In genomic region chr9:34488267-34488666, GRCm38 (mm10) we compare ENCODE assay signal across 8 mouse cellular contexts. TPM values are rescaled to one million over a fixed set of nuclear protein-coding genes. Genes with fewer than 3 reads are reported as not detected.
DNase-seq lines count a peak whose midpoint lies in the region; ATAC-seq and TF ChIP-seq lines count a peak whose summit lies in the region.

No protein-coding gene starts in this region.

- peak overlapping the region; percentile 68 for H3K9ac ChIP-seq in embryonic facial prominence, embryonic 14.5 days (ENCODE audit: low read depth, low read length)
- peak overlapping the region; percentile 50 for H3K9ac ChIP-seq in intestine, embryonic 15.5 days
- peak overlapping the region; percentile 77 for H3K9ac ChIP-seq in neural tube, embryonic 13.5 days

- 0 out of 2 replicates have a peak, but pooled peaks cover 5% of the 10 kb centered on the region for H3K4me1 ChIP-seq in embryonic facial prominence, embryonic 14.5 days (ENCODE audit: control insufficient read depth, insufficient read depth, low read length)
- H3K4me1 ChIP-seq in intestine, embryonic 15.5 days (replicated peaks), result peaks cover 11% of the 10 kb centered on the region; the same call in 1 of the 2 replicates
- peaks cover 66% of the 10 kb centered on the region for H3K4me1 ChIP-seq in neural tube, embryonic 13.5 days (replicated peaks)

- WGBS in embryonic facial prominence, embryonic 14.5 days, result 0% methylated on average over 9 of the region's 9 CpGs
- 2% methylated on average over 9 of the region's 9 CpGs for whole genome bisulfite sequencing in intestine, embryonic 15.5 days
- WGBS in neural tube, embryonic 13.5 days, result under 1% methylated on average over 9 of the region's 9 CpGs

- no peak for TF ChIP-seq CTCF in left cerebral cortex, adult 2 months (IDR thresholded peaks at IDR 0.05)

- intact Hi-C loops in left cerebral cortex, adult 2 months (cut with DNase I), result loop anchor here (5.0 to 10.0 kb wide), 4 partner anchors 76 to 633 kb away; no protein-coding TSS in a partner anchor
- intact Hi-C loops in left cerebral cortex, postnatal 25 days (cut with DNase I), result loop anchor here (5.0 to 10.0 kb wide), 2 partner anchors 76 to 663 kb away; no protein-coding TSS in a partner anchor

- peak overlapping the region; percentile 83 for H3K27ac ChIP-seq in left cerebral cortex, adult 2 months
- no peak overlapping the region for H3K27ac ChIP-seq in embryonic facial prominence, embryonic 14.5 days (replicated peaks; ENCODE audit: low read depth, low read length)
- no peak overlapping the region for H3K27ac ChIP-seq in intestine, embryonic 15.5 days
- H3K27ac ChIP-seq in neural tube, embryonic 13.5 days (replicated peaks), result peak overlapping the region; percentile 72

- peak overlapping the region; percentile 89 for H3K4me2 ChIP-seq in embryonic facial prominence, embryonic 14.5 days (ENCODE audit: low read depth, low read length)
- peak overlapping the region; percentile 95 for H3K4me2 ChIP-seq in intestine, embryonic 15.5 days (replicated peaks)
- H3K4me2 ChIP-seq in neural tube, embryonic 13.5 days, result peak overlapping the region; percentile 74

- no peaks in the 10 kb centered on the region for H3K36me3 ChIP-seq in embryonic facial prominence, embryonic 14.5 days (ENCODE audit: control insufficient read depth, insufficient read depth, low read length)
- no peaks in the 10 kb centered on the region for H3K36me3 ChIP-seq in intestine, embryonic 15.5 days
- no peaks in the 10 kb centered on the region for H3K36me3 ChIP-seq in neural tube, embryonic 13.5 days

- ATAC-seq in embryonic facial prominence, embryonic 14.5 days (ENCODE audit: low read depth), result peak; percentile 10; the same call in 1 of the 2 replicates
- peak; percentile 18; the same call in 1 of the 2 replicates for ATAC-seq in intestine, embryonic 15.5 days
- peak; percentile 21; the same call in 1 of the 2 replicates for ATAC-seq in neural tube, embryonic 13.5 days (ENCODE audit: low read depth)

- peak in 1 of 2 experiments; percentile 32 for DNase-seq in left cerebral cortex, adult 2 months (ENCODE audit: extremely low spot score in 1 of 2, low spot score in 2 of 2)
- DNase-seq in left cerebral cortex, postnatal 25 days (ENCODE audit: low spot score in 2 of 2), result no peak
- DNase-seq in embryonic facial prominence, embryonic 14.5 days (ENCODE audit: low spot score), result peak; percentile 11
- DNase-seq in ovary, postnatal 10 days (ENCODE audit: low spot score), result no peak
- DNase-seq in right cerebral cortex, postnatal 14 days, result no peak
- no peak for DNase-seq in thymus, postnatal 14 days

- H3K4me3 ChIP-seq in left cerebral cortex, adult 2 months, result peak overlapping the region; percentile 75
- H3K4me3 ChIP-seq in embryonic facial prominence, embryonic 14.5 days (ENCODE audit: low read depth, low read length), result peak overlapping the region; percentile 65
- peak overlapping the region; percentile 59 for H3K4me3 ChIP-seq in intestine, embryonic 15.5 days (replicated peaks)
- H3K4me3 ChIP-seq in neural tube, embryonic 13.5 days, result peak overlapping the region; percentile 66

- H3K9me3 ChIP-seq in embryonic facial prominence, embryonic 14.5 days (ENCODE audit: control insufficient read depth, low read length), result no peaks in the 10 kb centered on the region
- H3K9me3 ChIP-seq in intestine, embryonic 15.5 days, result no peaks in the 10 kb centered on the region
- H3K9me3 ChIP-seq in neural tube, embryonic 13.5 days, result no peaks in the 10 kb centered on the region

- H3K27me3 ChIP-seq in embryonic facial prominence, embryonic 14.5 days (replicated peaks; ENCODE audit: control insufficient read depth, insufficient read depth, low read length), result peaks cover 39% of the 10 kb centered on the region
- H3K27me3 ChIP-seq in intestine, embryonic 15.5 days (replicated peaks), result peaks cover 29% of the 10 kb centered on the region
- peaks cover 46% of the 10 kb centered on the region for H3K27me3 ChIP-seq in neural tube, embryonic 13.5 days

RNA-seq across cellular contexts. Expression of gene Kirrel3, which starts 2.6 kb away (rescaled TPM):
- 10 to 100 TPM; 59.8 to 62.6 TPM for total RNA-seq in left cerebral cortex, adult 2 months (2021)
- 10 to 100 TPM; 66.3 to 71.9 TPM for total RNA-seq in left cerebral cortex, postnatal 25 days (2021)
- polyA plus RNA-seq in embryonic facial prominence, embryonic 14.5 days (2014; fragmentation: Nextera tagmentation; extraction: Ambion mirVana), result 6.9 and 9.3 TPM in 2 replicates
- polyA plus RNA-seq in intestine, embryonic 15.5 days (2015; fragmentation: Nextera tagmentation; extraction: Ambion mirVana), result 2.0 and 2.2 TPM in 2 replicates
- polyA plus RNA-seq in neural tube, embryonic 13.5 days (2015; fragmentation: Nextera tagmentation; extraction: Ambion mirVana), result 25.9 and 26.8 TPM in 2 replicates

Comparison
In these comparisons a context has a peak if more than half of its experiments do, and no peak if none do; other contexts are left out.
1. H3K27ac ChIP-seq: peak in left cerebral cortex, adult 2 months (single experiment) and neural tube, embryonic 13.5 days (single experiment); none in embryonic facial prominence, embryonic 14.5 days (single experiment) and intestine, embryonic 15.5 days (single experiment).
2. Peak in every context shown above with its lines, with median percentiles within 50 percentile points of each other: H3K4me3 ChIP-seq, ATAC-seq, H3K4me2 ChIP-seq and H3K9ac ChIP-seq.